Mouse (Mus musculus): ENCODE measurements around the gene Gm4869. TPM values are rescaled to one million over a fixed set of nuclear protein-coding genes. Genes with fewer than 3 reads are reported as not detected.

The Gm4869 gene
- polyA plus RNA-seq, 1 experiment from 2014 or later = not detected

DNA sequence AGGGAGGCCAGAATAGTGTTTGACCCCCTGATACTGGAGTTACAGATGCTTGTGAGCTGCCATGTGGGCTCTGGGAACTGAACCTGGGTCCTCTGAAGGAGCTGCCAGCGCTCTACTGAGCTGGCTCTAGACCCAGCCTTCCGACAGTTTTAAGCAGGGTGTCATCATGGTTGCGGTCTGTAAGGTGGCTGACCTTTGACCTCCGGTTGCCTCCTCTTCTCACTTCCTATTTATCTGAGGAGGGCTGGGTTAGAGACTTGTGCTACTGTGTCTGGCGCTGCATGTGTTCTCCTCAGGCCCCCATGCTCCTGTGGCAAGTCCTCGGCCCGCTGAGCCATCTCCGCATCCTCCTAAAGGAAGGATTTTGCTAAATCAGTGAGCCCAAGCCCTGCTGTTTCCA is 68.5 kb downstream of the Gm4869 start:
- peak overlapping the region; percentile 57; the same call in 1 of the 2 replicates for H3K27ac ChIP-seq (ENCODE audit: low read length)
- ATAC-seq = no peak
- H3K4me3 ChIP-seq (ENCODE audit: low read length) = no peak overlapping the region
- H3K27me3 ChIP-seq (replicated peaks; ENCODE audit: control insufficient read depth, insufficient read depth, low read length) = no peaks in the 10 kb centered on the region
- H3K9ac ChIP-seq (ENCODE audit: low read depth, low read length) = no peak overlapping the region
- H3K9me3 ChIP-seq (ENCODE audit: control insufficient read depth, low read length) = no peaks in the 10 kb centered on the region
- 77% methylated on average over 8 of the region's 8 CpGs for WGBS
- H3K36me3 ChIP-seq (ENCODE audit: control insufficient read depth, insufficient read depth, low read length) = no peaks in the 10 kb centered on the region
- H3K4me2 ChIP-seq (ENCODE audit: low read depth, low read length) = no peak overlapping the region
- peaks cover 42% of the 10 kb centered on the region for H3K4me1 ChIP-seq (ENCODE audit: control insufficient read depth, insufficient read depth, low read length)

DNA sequence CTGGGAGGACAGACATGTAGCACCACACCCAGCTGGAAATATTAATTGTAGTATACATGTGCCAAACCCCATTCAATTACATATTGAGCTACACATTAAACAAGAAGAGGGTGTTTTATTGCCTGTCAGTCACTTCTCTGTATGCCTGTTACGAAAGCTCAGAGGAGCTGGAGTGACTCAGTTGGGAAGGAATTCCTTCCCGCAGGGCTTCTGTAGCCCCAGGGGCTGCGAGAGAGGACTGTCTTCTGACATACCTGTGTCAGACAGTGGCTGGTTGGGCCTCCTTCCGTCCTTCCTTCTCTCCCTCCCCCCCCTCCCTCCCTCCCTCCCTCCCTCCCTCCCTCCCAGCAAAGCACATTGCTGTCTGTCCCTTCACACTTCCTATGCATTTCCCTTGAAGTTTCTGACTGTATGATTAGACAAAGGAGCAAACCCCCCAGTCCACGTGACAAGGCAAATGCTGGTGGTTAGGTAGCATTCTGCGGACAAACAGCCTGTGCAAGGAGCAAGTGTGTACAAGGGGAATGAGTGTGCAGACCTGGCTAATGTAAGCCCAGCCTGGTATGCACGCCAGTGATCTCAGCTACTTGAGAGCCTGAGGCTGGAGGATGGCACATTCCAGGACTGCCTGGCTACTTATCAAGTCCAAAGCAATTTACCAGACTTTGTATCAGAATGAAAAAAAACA is 69.5 kb downstream of the Gm4869 start:
- Histone ChIP-seq H3K4me1 (ENCODE audit: control insufficient read depth, insufficient read depth, low read length) (peaks cover 37% of the 10 kb centered on the region), H3K9me3 (ENCODE audit: control insufficient read depth, low read length) (no peaks in the 10 kb centered on the region), H3K27ac (ENCODE audit: low read length) (peak overlapping the region; percentile 57), H3K4me3 (ENCODE audit: low read length) (no peak overlapping the region), H3K36me3 (ENCODE audit: control insufficient read depth, insufficient read depth, low read length) (no peaks in the 10 kb centered on the region), H3K9ac (ENCODE audit: low read depth, low read length) (peak overlapping the region; percentile 28; the same call in 1 of the 2 replicates), H3K27me3 (replicated peaks; ENCODE audit: control insufficient read depth, insufficient read depth, low read length) (no peaks in the 10 kb centered on the region), H3K4me2 (ENCODE audit: low read depth, low read length) (0 out of 2 replicates have a peak overlapping the region, but pooled peaks have one; percentile 16)
- peak; percentile 89 for ATAC-seq
- 22% methylated on average over 7 of the region's 7 CpGs for WGBS

DNA sequence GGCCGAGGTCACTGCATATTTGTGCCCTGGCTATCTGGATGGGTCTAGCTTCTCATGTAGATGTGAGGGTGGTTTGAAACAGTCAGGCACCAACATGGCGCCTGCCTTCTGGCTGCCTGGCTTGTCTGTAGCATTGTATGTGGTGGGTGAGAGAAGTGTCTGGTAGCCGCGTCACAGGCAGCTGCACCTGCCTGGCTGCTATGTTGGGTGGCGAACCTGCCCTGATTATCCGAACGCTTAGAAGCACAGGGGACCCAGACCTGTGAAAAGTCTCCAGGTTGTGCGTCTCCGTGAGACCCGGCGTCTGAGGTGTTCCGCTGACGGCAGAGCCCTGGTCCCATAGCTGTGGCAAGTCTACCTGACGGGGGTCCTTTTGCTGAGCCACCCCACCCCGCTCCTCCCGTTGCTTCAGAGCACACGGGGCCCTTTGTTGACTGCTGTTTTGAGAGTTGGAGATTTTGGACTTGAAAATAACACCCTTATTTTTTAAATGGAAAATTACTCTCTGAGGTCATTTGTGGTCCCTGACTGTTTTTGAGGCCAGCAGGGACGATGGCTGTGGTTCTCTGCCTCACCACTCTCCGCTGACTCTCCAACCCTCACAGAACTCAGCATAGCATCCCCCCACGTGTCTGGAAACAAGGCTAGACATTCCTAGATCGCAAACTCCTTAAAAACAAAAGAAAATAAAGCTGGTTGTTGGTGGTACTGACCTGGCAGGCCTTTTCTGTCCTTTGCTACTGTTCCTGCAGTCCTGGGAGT is 71.9 kb downstream of the Gm4869 start:
- Histone ChIP-seq H3K4me2 (ENCODE audit: low read depth, low read length) (no peak overlapping the region), H3K4me1 (ENCODE audit: control insufficient read depth, insufficient read depth, low read length) (peaks cover 33% of the 10 kb centered on the region), H3K36me3 (ENCODE audit: control insufficient read depth, insufficient read depth, low read length) (no peaks in the 10 kb centered on the region), H3K27ac (ENCODE audit: low read length) (peak overlapping the region; percentile 45), H3K27me3 (replicated peaks; ENCODE audit: control insufficient read depth, insufficient read depth, low read length) (no peaks in the 10 kb centered on the region), H3K9ac (ENCODE audit: low read depth, low read length) (0 out of 2 replicates have a peak overlapping the region, but pooled peaks have one; percentile 19), H3K9me3 (ENCODE audit: control insufficient read depth, low read length) (no peaks in the 10 kb centered on the region), H3K4me3 (ENCODE audit: low read length) (no peak overlapping the region)
- no peak for ATAC-seq
- 87% methylated on average over 21 of the region's 21 CpGs for WGBS

DNA sequence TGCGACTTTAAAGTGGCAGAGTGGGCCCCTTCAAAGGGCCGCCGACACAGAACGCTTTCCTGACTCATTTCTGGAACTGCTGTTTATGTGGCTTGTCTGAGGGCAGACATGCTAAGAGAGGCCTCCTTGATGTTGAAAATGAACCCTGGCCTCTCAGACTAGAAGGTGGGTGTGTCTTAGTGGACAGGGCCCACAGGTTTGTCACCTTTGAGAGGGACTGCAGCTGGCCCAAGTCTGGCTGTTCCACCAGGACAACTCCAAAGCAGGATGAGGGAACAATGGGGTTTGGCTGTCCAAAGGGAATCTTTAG is 72.4 kb downstream of the Gm4869 start:
- peak overlapping the region; percentile 45 for H3K27ac ChIP-seq (ENCODE audit: low read length)
- H3K4me3 ChIP-seq (ENCODE audit: low read length) = no peak overlapping the region
- H3K9me3 ChIP-seq (ENCODE audit: control insufficient read depth, low read length) = no peaks in the 10 kb centered on the region
- WGBS = 35% methylated on average over 4 of the region's 4 CpGs
- 0 out of 2 replicates have a peak overlapping the region, but pooled peaks have one; percentile 19 for H3K9ac ChIP-seq (ENCODE audit: low read depth, low read length)
- H3K4me2 ChIP-seq (ENCODE audit: low read depth, low read length) = no peak overlapping the region
- peaks cover 33% of the 10 kb centered on the region for H3K4me1 ChIP-seq (ENCODE audit: control insufficient read depth, insufficient read depth, low read length)
- peak; percentile 44 for ATAC-seq
- no peaks in the 10 kb centered on the region for H3K27me3 ChIP-seq (replicated peaks; ENCODE audit: control insufficient read depth, insufficient read depth, low read length)
- no peaks in the 10 kb centered on the region for H3K36me3 ChIP-seq (ENCODE audit: control insufficient read depth, insufficient read depth, low read length)

DNA sequence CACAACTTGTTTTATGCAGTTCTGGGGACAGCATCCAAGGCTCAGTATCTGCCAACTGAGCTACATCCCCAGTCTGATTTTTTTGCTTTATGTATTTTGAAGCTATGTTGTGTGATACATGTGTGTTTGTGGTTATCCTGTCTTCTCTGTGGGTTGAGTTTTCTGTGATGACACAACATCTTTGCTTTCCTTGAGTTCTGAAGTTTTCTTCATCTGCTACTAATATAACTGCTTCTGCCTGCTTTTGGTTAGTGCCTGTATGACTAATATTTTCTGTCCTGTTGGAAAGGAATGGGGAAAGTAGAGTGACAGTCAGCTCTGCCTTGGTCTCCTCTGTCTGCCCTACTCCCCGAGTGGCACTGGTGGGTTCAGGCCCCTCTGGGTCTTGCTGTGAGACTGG is 75.8 kb downstream of the Gm4869 start:
- Histone ChIP-seq H3K27ac (ENCODE audit: low read length) (no peak overlapping the region), H3K4me1 (ENCODE audit: control insufficient read depth, insufficient read depth, low read length) (peaks cover 14% of the 10 kb centered on the region), H3K9ac (ENCODE audit: low read depth, low read length) (no peak overlapping the region), H3K4me3 (ENCODE audit: low read length) (no peak overlapping the region), H3K9me3 (ENCODE audit: control insufficient read depth, low read length) (no peaks in the 10 kb centered on the region), H3K27me3 (replicated peaks; ENCODE audit: control insufficient read depth, insufficient read depth, low read length) (no peaks in the 10 kb centered on the region), H3K36me3 (ENCODE audit: control insufficient read depth, insufficient read depth, low read length) (peaks cover 13% of the 10 kb centered on the region), H3K4me2 (ENCODE audit: low read depth, low read length) (no peak overlapping the region)
- no peak for ATAC-seq
- WGBS = 71% methylated on average over 1 of the region's 1 CpGs

DNA sequence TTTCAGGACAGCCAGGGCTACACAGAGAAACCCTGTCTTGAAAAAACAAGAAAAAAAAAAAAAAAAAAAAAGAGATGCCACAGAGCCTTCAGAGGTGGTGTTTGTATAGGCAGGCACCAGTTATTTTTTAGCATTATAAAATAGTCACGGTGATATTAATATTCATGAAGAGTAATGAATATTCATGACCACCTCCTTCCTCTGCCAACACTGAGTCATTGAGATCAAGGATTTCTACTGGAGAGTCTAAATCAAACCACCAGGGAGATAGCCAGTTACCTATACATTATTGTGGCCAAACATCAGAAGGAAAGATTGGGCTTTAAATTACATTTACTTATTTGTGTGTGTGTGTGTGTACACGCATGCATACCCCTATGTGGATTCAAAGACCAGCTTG is 81.3 kb downstream of the Gm4869 start:
- no peak overlapping the region for H3K4me2 ChIP-seq (ENCODE audit: low read depth, low read length)

DNA sequence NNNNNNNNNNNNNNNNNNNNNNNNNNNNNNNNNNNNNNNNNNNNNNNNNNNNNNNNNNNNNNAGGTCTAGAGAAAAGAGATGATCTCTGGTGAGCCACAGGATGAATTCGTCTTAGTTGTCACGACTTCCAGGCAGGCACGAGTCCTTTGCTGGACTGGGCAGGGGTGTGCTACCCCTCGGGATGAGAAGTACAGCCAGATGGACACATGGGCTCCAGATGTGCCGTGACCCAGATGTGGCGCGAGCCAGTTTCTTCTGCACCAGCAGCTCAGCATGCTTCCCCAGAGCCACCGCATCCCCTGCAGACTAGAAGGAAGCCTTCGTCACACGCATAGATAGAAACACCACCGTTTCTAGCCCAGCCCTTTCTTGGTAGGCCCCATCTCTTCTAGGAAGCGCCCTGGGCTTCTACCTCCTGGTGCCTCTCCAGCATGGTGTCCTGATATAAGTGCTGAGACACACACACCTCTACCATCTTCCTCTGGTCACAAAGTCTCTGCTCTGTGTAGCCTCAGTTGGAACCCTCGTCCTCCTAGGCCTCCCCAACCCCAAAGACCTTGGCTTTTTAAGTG is 92.8 kb downstream of the Gm4869 start:
- H3K9ac ChIP-seq (ENCODE audit: low read depth, low read length) = no peak overlapping the region
- H3K27ac ChIP-seq (ENCODE audit: low read length) = no peak overlapping the region
- H3K27me3 ChIP-seq (replicated peaks; ENCODE audit: control insufficient read depth, insufficient read depth, low read length) = no peaks in the 10 kb centered on the region
- H3K4me3 ChIP-seq (ENCODE audit: low read length) = no peak overlapping the region
- no peaks in the 10 kb centered on the region for H3K9me3 ChIP-seq (ENCODE audit: control insufficient read depth, low read length)
- no peak overlapping the region for H3K4me2 ChIP-seq (ENCODE audit: low read depth, low read length)
- ATAC-seq = no peak
- no peaks in the 10 kb centered on the region for H3K4me1 ChIP-seq (ENCODE audit: control insufficient read depth, insufficient read depth, low read length)
- no peaks in the 10 kb centered on the region for H3K36me3 ChIP-seq (ENCODE audit: control insufficient read depth, insufficient read depth, low read length)
- 72% methylated on average over 13 of the region's 13 CpGs for WGBS

More for the DNA sequence above, 81.3 kb downstream of the Gm4869 start:
- ATAC-seq = no peak
- no peak overlapping the region for H3K27ac ChIP-seq (ENCODE audit: low read length)
- whole genome bisulfite sequencing = 88% methylated on average over 2 of the region's 2 CpGs
- H3K9me3 ChIP-seq (ENCODE audit: control insufficient read depth, low read length) = no peaks in the 10 kb centered on the region
- H3K4me1 ChIP-seq (ENCODE audit: control insufficient read depth, insufficient read depth, low read length) = no peaks in the 10 kb centered on the region
- no peak overlapping the region for H3K4me3 ChIP-seq (ENCODE audit: low read length)
- peaks cover 19% of the 10 kb centered on the region for H3K36me3 ChIP-seq (ENCODE audit: control insufficient read depth, insufficient read depth, low read length)
- no peaks in the 10 kb centered on the region for H3K27me3 ChIP-seq (replicated peaks; ENCODE audit: control insufficient read depth, insufficient read depth, low read length)
- no peak overlapping the region for H3K9ac ChIP-seq (ENCODE audit: low read depth, low read length)

DNA sequence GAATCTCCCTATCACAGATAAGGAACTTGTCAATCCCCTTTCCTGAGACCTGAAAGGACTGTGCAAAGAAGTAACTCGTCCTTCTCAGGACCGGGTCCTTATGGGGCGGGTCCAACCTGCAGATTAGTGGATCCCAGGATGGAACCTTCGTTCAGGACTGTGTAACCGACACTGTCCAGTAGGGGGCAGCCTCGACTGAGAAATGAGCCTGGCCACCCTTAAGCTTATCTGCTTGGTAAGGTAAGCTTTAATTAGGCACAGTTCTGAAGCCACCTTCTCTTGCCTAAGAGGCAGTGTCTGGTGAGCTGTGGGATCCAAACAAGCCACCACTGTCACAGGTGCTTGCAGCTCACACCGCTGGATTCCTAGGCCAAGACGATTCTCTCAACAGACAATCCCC is 94.7 kb downstream of the Gm4869 start:
- ATAC-seq = peak; percentile 60
- no peaks in the 10 kb centered on the region for H3K4me1 ChIP-seq (ENCODE audit: control insufficient read depth, insufficient read depth, low read length)
- no peaks in the 10 kb centered on the region for H3K27me3 ChIP-seq (replicated peaks; ENCODE audit: control insufficient read depth, insufficient read depth, low read length)
- no peak overlapping the region for H3K27ac ChIP-seq (ENCODE audit: low read length)
- no peaks in the 10 kb centered on the region for H3K36me3 ChIP-seq (ENCODE audit: control insufficient read depth, insufficient read depth, low read length)
- H3K9me3 ChIP-seq (ENCODE audit: control insufficient read depth, low read length) = no peaks in the 10 kb centered on the region
- no peak overlapping the region for H3K4me3 ChIP-seq (ENCODE audit: low read length)
- no peak overlapping the region for H3K9ac ChIP-seq (ENCODE audit: low read depth, low read length)
- no peak overlapping the region for H3K4me2 ChIP-seq (ENCODE audit: low read depth, low read length)
- WGBS = 14% methylated on average over 8 of the region's 8 CpGs

DNA sequence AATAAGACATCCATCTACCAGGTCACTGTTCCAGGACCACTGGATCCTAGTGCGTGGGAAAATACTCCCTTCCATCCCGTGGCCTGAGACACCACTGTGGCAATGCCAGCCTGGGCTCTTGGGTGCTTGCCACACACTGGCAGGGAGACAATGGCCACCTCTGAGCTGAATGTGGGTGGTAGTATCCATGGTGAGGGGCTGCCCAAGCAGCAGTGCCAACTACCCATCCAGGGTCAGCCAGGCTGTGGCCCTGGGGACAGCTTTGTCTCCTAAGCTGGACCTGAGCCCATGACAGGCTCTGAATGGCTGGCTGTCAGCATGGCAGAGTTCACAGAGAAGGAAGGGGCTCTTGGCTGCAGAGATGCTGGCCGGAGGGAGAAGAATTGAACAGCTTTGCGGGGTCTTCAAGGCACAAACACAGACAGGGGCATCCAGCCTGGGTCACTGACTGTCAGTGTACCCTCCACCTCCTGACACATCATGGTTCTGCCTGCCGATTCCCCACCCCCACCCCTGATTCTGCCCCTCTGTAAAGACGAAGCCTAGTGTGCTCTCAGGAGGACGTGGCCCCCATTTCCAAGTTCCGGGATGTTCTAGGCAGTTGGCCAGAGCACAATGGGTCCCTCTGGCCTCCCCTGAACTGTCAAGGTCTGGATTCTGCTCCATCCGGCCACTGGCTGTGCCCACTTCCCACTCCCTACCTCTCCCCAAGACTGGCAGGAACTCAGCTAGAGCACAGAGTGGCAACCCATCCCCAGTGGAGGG is 97.5 kb downstream of the Gm4869 start:
- Histone ChIP-seq H3K9ac (ENCODE audit: low read depth, low read length) (no peak overlapping the region), H3K27ac (ENCODE audit: low read length) (no peak overlapping the region), H3K27me3 (replicated peaks; ENCODE audit: control insufficient read depth, insufficient read depth, low read length) (no peaks in the 10 kb centered on the region), H3K36me3 (ENCODE audit: control insufficient read depth, insufficient read depth, low read length) (no peaks in the 10 kb centered on the region), H3K4me2 (ENCODE audit: low read depth, low read length) (no peak overlapping the region), H3K9me3 (ENCODE audit: control insufficient read depth, low read length) (no peaks in the 10 kb centered on the region), H3K4me3 (ENCODE audit: low read length) (no peak overlapping the region), H3K4me1 (ENCODE audit: control insufficient read depth, insufficient read depth, low read length) (no peaks in the 10 kb centered on the region)
- ATAC-seq = no peak
- 64% methylated on average over 9 of the region's 9 CpGs for WGBS

Measured in intestine, embryonic 16.5 days (tissue).